Mouse (Mus musculus) embryonic facial prominence, embryonic 14.5 days (tissue): Measurements from ENCODE around the gene Slf1. TPM values are rescaled to one million over a fixed set of nuclear protein-coding genes. Genes with fewer than 3 reads are reported as not detected.
"Not testable (repeated sequence)": the region's sequence is repeated elsewhere in the genome, so short reads cannot be mapped to it uniquely, and the experiment has no call there.

Source experiments
- ATAC-seq: fragments of 200-750 bp; cut with Nextera tagmentation; 2 replicates; pipeline ENCODE4 v1.8.0; 2017; ENCODE audit warnings: low read depth, moderate number of reproducible peaks, moderate TSS enrichment
- DNase-seq: peaks from one replicate; pipeline ENCODE4 v3.0.0-alpha.2; 2015; ENCODE audit warnings: low spot score
- H3K27ac ChIP-seq: fragments of 300-500 bp; sonication (generic); replicated peaks from 2 replicates; pipeline ENCODE4 v1.5.1; 2014; ENCODE audit warnings: low read depth, mild to moderate bottlenecking, low read length, moderate library complexity
- H3K27me3 ChIP-seq: fragments of 300-500 bp; sonication (generic); replicated peaks from 2 replicates; pipeline ENCODE4 v1.6.1; 2014; ENCODE audit warnings: low read length; ENCODE audit not compliant: control insufficient read depth, insufficient read depth
- H3K36me3 ChIP-seq: fragments of 300-500 bp; sonication (generic); 2 replicates; pipeline ENCODE4 v1.6.1; 2014; ENCODE audit warnings: low read length, mixed read lengths; ENCODE audit not compliant: control insufficient read depth, insufficient read depth
- H3K4me1 ChIP-seq: fragments of 300-500 bp; sonication (generic); 2 replicates; pipeline ENCODE4 v1.6.1; 2014; ENCODE audit warnings: antibody characterized with exemption, low read length; ENCODE audit not compliant: control insufficient read depth, insufficient read depth
- H3K4me2 ChIP-seq: fragments of 300-500 bp; sonication (generic); 2 replicates; pipeline ENCODE4 v1.6.1; 2014; ENCODE audit warnings: low read depth, mild to moderate bottlenecking, low read length, moderate library complexity, mixed read lengths
- H3K4me3 ChIP-seq: fragments of 300-500 bp; sonication (generic); 2 replicates; pipeline ENCODE4 v1.5.1; 2014; ENCODE audit warnings: low read depth, mild to moderate bottlenecking, low read length
- H3K9ac ChIP-seq: fragments of 300-500 bp; sonication (generic); 2 replicates; pipeline ENCODE4 v1.6.1; 2014; ENCODE audit warnings: low read depth, mild to moderate bottlenecking, low read length, moderate library complexity, mixed read lengths
- H3K9me3 ChIP-seq: fragments of 300-500 bp; sonication (generic); 2 replicates; pipeline ENCODE4 v1.6.1; 2016; ENCODE audit warnings: low read length; ENCODE audit not compliant: control insufficient read depth
- WGBS: fragments of 180-500 bp; shearing (Covaris S2); extraction: QIAGEN DNeasy Blood & Tissue Kit; methylation state at CpG from one replicate; pipeline ENCODE4 v1.1.7; 2014; 5-methylcytosine and 5-hydroxymethylcytosine counted together
- polyA plus RNA-seq: library from polyadenylated mRNA; unstranded; fragments of >200 nt; fragmentation: Nextera tagmentation; extraction: Ambion mirVana; gene quantifications from 2 replicates; pipeline ENCODE4 v1.2.1, GENCODE M21; 2014

Slf1 gene
- polyA plus RNA-seq, 1 experiment from 2014 or later, result 33.6 TPM

GRCm38 (mm10) chr13:77092876-77093275, 42.4 kb downstream of the Slf1 start:
- not testable (repeated sequence) for H3K27me3 ChIP-seq, H3K4me3 ChIP-seq, DNase-seq, H3K9ac ChIP-seq, ATAC-seq, H3K4me1 ChIP-seq, H3K9me3 ChIP-seq, H3K4me2 ChIP-seq, H3K27ac ChIP-seq
- WGBS, result 94% methylated on average over 1 of the region's 1 CpGs
- peaks cover 16% of the 10 kb centered on the region for H3K36me3 ChIP-seq

DNA sequence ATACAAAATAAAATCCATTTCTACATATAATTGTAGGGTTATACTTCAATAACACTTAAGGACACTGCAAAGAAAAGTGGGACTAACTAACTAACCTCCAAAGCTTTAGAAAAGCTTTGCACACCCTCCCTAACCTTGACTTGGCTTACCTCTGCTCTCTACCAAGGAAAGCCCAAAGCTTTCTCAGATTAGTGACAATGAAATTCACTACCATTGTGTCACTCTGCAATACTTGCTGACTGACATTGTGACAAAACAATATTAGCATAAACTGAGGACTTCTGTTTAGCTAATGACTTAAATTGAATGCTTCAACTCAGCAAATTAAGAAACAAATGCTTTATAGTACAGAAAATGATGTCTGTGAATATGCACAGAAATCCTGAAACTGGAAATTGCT, 63.2 kb downstream of the Slf1 start:
- Histone ChIP-seq H3K4me1 (no peaks in the 10 kb centered on the region), H3K4me3 (no peak overlapping the region), H3K27me3 (no peaks in the 10 kb centered on the region), H3K9ac (no peak overlapping the region), H3K9me3 (peaks cover 8% of the 10 kb centered on the region), H3K4me2 (no peak overlapping the region), H3K36me3 (peaks cover 15% of the 10 kb centered on the region), H3K27ac (no peak overlapping the region)
- DNase-seq (no peak), ATAC-seq (no peak)

DNA sequence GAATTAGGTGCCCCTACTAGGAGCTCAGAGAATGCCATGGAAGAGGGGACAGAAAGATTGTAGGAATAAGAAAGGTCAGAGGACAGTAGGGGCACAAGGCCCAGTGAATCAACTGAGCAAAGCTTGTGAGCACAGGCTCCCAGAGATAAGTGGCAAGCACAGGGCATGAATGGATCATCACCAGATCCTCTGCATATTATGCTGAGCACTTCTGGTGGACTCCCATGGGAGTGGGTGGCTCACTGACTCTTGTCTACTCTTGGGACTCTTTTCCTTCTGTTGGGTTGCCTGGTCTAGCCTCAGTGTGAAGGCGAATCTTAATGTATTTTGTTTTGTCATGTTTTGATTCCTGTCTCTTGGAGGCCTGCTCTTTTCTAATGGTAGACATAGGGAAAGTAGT, 66.4 kb downstream of the Slf1 start:
- 92% methylated on average over 1 of the region's 1 CpGs for WGBS
- no peak overlapping the region for H3K4me2 ChIP-seq
- H3K4me3 ChIP-seq, result no peak overlapping the region
- H3K36me3 ChIP-seq, result 0 out of 2 replicates have a peak, but pooled peaks cover 8% of the 10 kb centered on the region
- ATAC-seq, result no peak
- no peak for DNase-seq
- H3K27ac ChIP-seq, result no peak overlapping the region
- no peaks in the 10 kb centered on the region for H3K9me3 ChIP-seq
- H3K4me1 ChIP-seq, result no peaks in the 10 kb centered on the region
- no peaks in the 10 kb centered on the region for H3K27me3 ChIP-seq
- no peak overlapping the region for H3K9ac ChIP-seq

DNA sequence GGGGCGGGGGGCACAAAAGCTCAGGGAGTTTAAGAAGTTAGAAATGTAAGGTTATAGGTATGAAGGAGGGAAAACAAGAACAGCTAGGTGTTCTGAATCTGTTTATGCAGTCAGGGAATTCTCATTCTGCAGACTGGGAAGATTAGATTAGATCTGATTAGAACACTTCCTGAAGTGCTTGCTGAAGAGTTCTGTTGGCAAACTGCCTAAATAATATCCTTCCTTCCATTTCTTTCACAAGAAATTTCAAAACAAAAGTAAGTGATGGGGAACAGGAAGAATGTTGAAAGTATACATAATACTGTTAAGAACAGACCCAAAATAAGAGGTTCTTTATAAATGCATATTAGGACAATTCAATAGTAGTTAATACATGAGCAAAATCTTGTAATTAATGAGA, 72.1 kb downstream of the Slf1 start:
- Histone ChIP-seq H3K4me2 (no peak overlapping the region), H3K36me3 (no peaks in the 10 kb centered on the region), H3K27me3 (no peaks in the 10 kb centered on the region), H3K9ac (no peak overlapping the region), H3K4me1 (no peaks in the 10 kb centered on the region), H3K4me3 (no peak overlapping the region), H3K27ac (no peak overlapping the region), H3K9me3 (no peaks in the 10 kb centered on the region)
- DNase-seq (peak; percentile 11), ATAC-seq (no peak)
- WGBS, result 79% methylated on average over 1 of the region's 1 CpGs

- 79% methylated on average over 3 of the region's 3 CpGs for WGBS
- Histone ChIP-seq H3K4me3 (no peak overlapping the region), H3K4me2 (no peak overlapping the region), H3K27me3 (no peaks in the 10 kb centered on the region), H3K9ac (no peak overlapping the region), H3K9me3 (no peaks in the 10 kb centered on the region), H3K27ac (no peak overlapping the region), H3K36me3 (peaks cover 5% of the 10 kb centered on the region; the same call in 1 of the 2 replicates), H3K4me1 (no peaks in the 10 kb centered on the region)
- no peak for ATAC-seq
- DNase-seq, result no peak
These were observed 85.5 kb downstream of the Slf1 start for GRCm38 (mm10) chr13:77049736-77050135.

- no peaks in the 10 kb centered on the region for H3K9me3 ChIP-seq
- ATAC-seq, result no peak
- peak; percentile 41 for DNase-seq
- H3K4me2 ChIP-seq, result no peak overlapping the region
- no peak overlapping the region for H3K9ac ChIP-seq
- H3K36me3 ChIP-seq, result peaks cover 5% of the 10 kb centered on the region; the same call in 1 of the 2 replicates
- H3K4me1 ChIP-seq, result no peaks in the 10 kb centered on the region
- H3K27ac ChIP-seq, result no peak overlapping the region
- H3K4me3 ChIP-seq, result no peak overlapping the region
- WGBS, result 82% methylated on average over 1 of the region's 1 CpGs
- H3K27me3 ChIP-seq, result no peaks in the 10 kb centered on the region
These were observed 86.8 kb downstream of the Slf1 start for GRCm38 (mm10) chr13:77048461-77048860.

GRCm38 (mm10) chr13:77047179-77047931, 87.9 kb downstream of the Slf1 start:
- H3K9me3 ChIP-seq, result no peaks in the 10 kb centered on the region
- 76% methylated on average over 6 of the region's 6 CpGs for WGBS
- no peak overlapping the region for H3K9ac ChIP-seq
- H3K27ac ChIP-seq, result no peak overlapping the region
- H3K4me3 ChIP-seq, result no peak overlapping the region
- peak; percentile 15 for DNase-seq
- H3K27me3 ChIP-seq, result no peaks in the 10 kb centered on the region
- peaks cover 5% of the 10 kb centered on the region; the same call in 1 of the 2 replicates for H3K36me3 ChIP-seq
- H3K4me2 ChIP-seq, result no peak overlapping the region
- ATAC-seq, result no peak
- H3K4me1 ChIP-seq, result no peaks in the 10 kb centered on the region

GRCm38 (mm10) chr13:77046416-77046815, 88.9 kb downstream of the Slf1 start:
- no peaks in the 10 kb centered on the region for H3K4me1 ChIP-seq
- ATAC-seq, result no peak; the same call in 1 of the 2 replicates
- H3K36me3 ChIP-seq, result peaks cover 5% of the 10 kb centered on the region; the same call in 1 of the 2 replicates
- no peak overlapping the region for H3K27ac ChIP-seq
- H3K27me3 ChIP-seq, result no peaks in the 10 kb centered on the region
- no peaks in the 10 kb centered on the region for H3K9me3 ChIP-seq
- H3K9ac ChIP-seq, result no peak overlapping the region
- DNase-seq, result peak; percentile 23
- no peak overlapping the region for H3K4me2 ChIP-seq
- no peak overlapping the region for H3K4me3 ChIP-seq
- 83% methylated on average over 10 of the region's 10 CpGs for WGBS

DNA sequence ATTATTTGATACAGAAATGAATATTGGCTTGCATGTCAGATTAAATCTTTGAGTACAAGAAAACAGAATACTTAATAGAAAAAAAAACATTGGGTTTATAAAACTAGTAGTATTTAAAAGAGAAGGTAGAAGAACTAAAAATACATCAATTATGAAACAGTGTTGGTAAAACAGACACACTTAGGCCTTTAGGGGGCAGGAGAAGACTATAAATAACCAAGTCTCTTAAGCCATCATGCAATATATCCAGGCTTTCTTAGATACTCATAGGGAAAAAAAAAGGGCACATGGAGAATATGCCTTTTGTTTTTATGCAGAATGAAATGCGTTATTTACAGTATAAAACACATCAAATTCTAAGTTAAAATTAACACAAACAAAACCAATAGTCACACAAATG, 89.9 kb downstream of the Slf1 start:
- peak; percentile 62 for DNase-seq
- H3K9me3 ChIP-seq, result no peaks in the 10 kb centered on the region
- H3K4me2 ChIP-seq, result no peak overlapping the region
- peaks cover 5% of the 10 kb centered on the region; the same call in 1 of the 2 replicates for H3K36me3 ChIP-seq
- no peak overlapping the region for H3K27ac ChIP-seq
- no peak for ATAC-seq
- H3K4me3 ChIP-seq, result no peak overlapping the region
- no peaks in the 10 kb centered on the region for H3K4me1 ChIP-seq
- H3K9ac ChIP-seq, result no peak overlapping the region
- no peaks in the 10 kb centered on the region for H3K27me3 ChIP-seq
- 91% methylated on average over 1 of the region's 1 CpGs for WGBS
